Mouse (Mus musculus) C2C12 (cell line): ENCODE results near the gene Cmss1. TPM values are rescaled to one million over a fixed set of nuclear protein-coding genes. Genes with fewer than 3 reads are reported as not detected.

ENCODE experiments used
- H3K27me3 ChIP-seq: one replicate; pipeline ENCODE4 v1.6.1; 2011; ENCODE audit not compliant: control insufficient read depth, insufficient read depth, insufficient read length
- H3K36me3 ChIP-seq: one replicate; pipeline ENCODE4 v1.6.1; 2011; ENCODE audit not compliant: control insufficient read depth, insufficient read depth
- H3K4me3 ChIP-seq: one replicate; pipeline ENCODE4 v1.5.1; 2011; ENCODE audit warnings: mild to moderate bottlenecking, control low read depth; ENCODE audit not compliant: poor library complexity, insufficient read depth, severe bottlenecking
- H3K79me2 ChIP-seq: one replicate; pipeline ENCODE4 v1.6.1; 2011; ENCODE audit not compliant: control insufficient read depth, insufficient read depth
- H3K79me3 ChIP-seq: one replicate; pipeline ENCODE4 v1.6.1; 2011; ENCODE audit warnings: low read depth, control low read depth
- H3ac ChIP-seq: one replicate; pipeline ENCODE3; 2011; ENCODE audit warnings: low read depth; ENCODE audit not compliant: control insufficient read depth, insufficient read length
- CEBPB ChIP-seq: IDR thresholded peaks from one replicate; pipeline ENCODE4 v1.6.1; 2011; ENCODE audit warnings: low read depth, mild to moderate bottlenecking, control low read depth, moderate library complexity
- CTCF ChIP-seq: IDR thresholded peaks from one replicate; pipeline ENCODE4 v1.5.1; 2011; ENCODE audit not compliant: control insufficient read depth, insufficient read depth, insufficient read length
- FOSL1 ChIP-seq: IDR thresholded peaks from one replicate; pipeline ENCODE4 v1.8.0; 2011; ENCODE audit warnings: mild to moderate bottlenecking, low read length; ENCODE audit not compliant: poor library complexity, insufficient read depth, severe bottlenecking
- MAX ChIP-seq: IDR thresholded peaks from one replicate; pipeline ENCODE4 v1.6.1; 2011; ENCODE audit warnings: mild to moderate bottlenecking, control low read depth
- MYOD1 ChIP-seq: IDR thresholded peaks from one replicate; pipeline ENCODE4 v1.6.1; 2011; ENCODE audit warnings: low read depth; ENCODE audit not compliant: control insufficient read depth, insufficient read length
- MYOG ChIP-seq: IDR thresholded peaks from one replicate; pipeline ENCODE4 v1.6.1; 2011; ENCODE audit not compliant: control insufficient read depth, insufficient read length; ENCODE audit errors: extremely low read depth
- USF1 ChIP-seq: IDR thresholded peaks from one replicate; pipeline ENCODE4 v1.6.1; 2011; ENCODE audit warnings: low read depth, mild to moderate bottlenecking, control low read depth, moderate library complexity
- polyA plus RNA-seq: library from polyadenylated mRNA; unstranded; fragments of >200 nt; fragmentation: generic; extraction: Trizol; gene quantifications from one replicate; pipeline ENCODE4 v1.2.1, GENCODE M21; 2012; ENCODE audit warnings: missing spikeins

Cmss1 gene
- polyA plus RNA-seq, 1 experiment = 37.5 TPM

DNA sequence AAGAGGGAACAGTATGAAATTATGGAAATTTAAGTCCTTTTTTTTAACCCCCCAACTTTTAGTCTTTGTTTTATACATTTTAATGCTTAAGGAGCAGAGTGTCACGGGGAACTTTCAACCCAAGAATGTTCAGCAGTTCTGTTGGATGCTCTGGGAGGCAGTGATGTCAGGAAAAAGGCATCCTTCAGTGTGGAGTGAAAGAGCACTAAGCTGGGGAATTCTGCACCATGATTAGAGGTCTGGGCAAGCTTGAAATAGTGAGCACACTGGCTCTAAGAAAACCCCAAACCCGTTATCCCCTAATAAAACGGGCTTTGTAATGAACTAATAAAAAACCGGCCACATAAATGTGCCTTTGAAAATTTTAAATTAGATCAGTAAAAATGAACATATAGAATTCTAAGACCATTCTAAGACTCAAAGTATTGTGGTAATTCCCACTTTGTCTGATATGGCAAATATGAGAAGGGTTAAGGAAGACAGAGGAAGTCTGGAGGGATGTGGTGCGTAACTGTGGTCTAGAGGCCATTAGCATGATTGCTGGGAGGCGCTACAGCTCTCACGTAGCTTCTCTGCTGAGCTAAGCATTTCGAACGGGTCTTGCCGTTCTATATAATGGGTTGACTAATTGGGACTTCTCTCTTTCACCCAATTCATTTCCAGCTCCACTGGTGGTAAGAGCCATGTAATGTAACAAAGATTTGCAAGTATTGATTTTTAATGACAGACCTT lies 165.8 kb downstream of the Cmss1 start:
- no peak for TF ChIP-seq CEBPB
- no peak for TF ChIP-seq MYOG
- TF ChIP-seq MYOD1 = no peak
- TF ChIP-seq MAX = no peak
- TF ChIP-seq FOSL1 = no peak
- TF ChIP-seq CTCF = no peak
- no peak for TF ChIP-seq USF1
- Histone ChIP-seq H3ac (no peak overlapping the region), H3K27me3 (no peaks in the 10 kb centered on the region), H3K4me3 (no peak overlapping the region), H3K36me3 (no peaks in the 10 kb centered on the region), H3K79me2 (no peaks in the 10 kb centered on the region), H3K79me3 (no peaks in the 10 kb centered on the region)

DNA sequence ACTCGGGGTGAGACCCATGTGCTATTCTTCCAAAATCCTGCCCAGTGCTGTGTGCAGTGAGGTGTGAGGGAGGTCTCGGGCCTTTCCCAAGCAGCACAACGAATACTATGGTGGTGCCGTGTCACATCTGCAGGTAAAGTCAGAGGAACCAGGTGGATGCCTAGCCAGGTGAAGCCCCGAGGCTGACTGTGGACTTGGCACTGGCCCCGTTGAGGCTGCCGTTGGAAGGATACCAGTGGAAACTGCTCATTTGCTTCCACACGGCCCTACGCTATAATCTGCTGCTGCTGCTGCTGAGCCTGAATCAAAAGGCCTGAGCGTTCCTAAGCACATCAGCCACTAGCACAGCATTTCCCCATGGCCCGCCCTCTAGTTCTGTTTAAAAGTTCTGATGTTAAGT lies 167.5 kb downstream of the Cmss1 start:
- Histone ChIP-seq H3K4me3 (no peak overlapping the region), H3ac (no peak overlapping the region), H3K27me3 (no peaks in the 10 kb centered on the region), H3K79me3 (no peaks in the 10 kb centered on the region), H3K36me3 (no peaks in the 10 kb centered on the region), H3K79me2 (no peaks in the 10 kb centered on the region)
- TF ChIP-seq FOSL1 = no peak
- no peak for TF ChIP-seq MYOG
- no peak for TF ChIP-seq CTCF
- no peak for TF ChIP-seq MAX
- no peak for TF ChIP-seq CEBPB
- TF ChIP-seq MYOD1 = no peak

DNA sequence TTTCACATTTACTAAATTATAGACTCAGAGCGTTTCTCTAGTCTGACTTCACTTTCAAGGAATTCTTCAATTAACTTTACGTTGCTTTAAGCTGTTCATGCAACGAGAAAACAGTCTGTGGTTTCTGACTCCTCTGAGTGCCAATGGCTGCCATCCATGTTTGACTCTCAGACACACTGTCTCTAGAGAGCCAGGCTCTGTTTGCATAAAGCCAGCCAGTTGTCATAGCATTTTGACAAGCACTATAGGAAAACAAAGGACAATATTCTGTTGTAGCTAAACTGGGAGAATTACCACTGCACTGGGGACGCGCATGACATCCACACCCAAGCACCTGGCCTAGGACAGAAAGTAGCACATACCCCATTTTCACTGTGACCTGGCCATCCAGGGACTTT lies 168.4 kb downstream of the Cmss1 start:
- no peaks in the 10 kb centered on the region for H3K36me3 ChIP-seq
- TF ChIP-seq USF1 = no peak
- TF ChIP-seq CEBPB = no peak
- TF ChIP-seq CTCF = no peak
- no peak for TF ChIP-seq FOSL1
- no peak for TF ChIP-seq MYOG
- no peak for TF ChIP-seq MAX
- TF ChIP-seq MYOD1 = no peak
- H3K27me3 ChIP-seq = no peaks in the 10 kb centered on the region
- no peak overlapping the region for H3K4me3 ChIP-seq
- H3ac ChIP-seq = no peak overlapping the region
- H3K79me2 ChIP-seq = no peaks in the 10 kb centered on the region
- no peaks in the 10 kb centered on the region for H3K79me3 ChIP-seq

DNA sequence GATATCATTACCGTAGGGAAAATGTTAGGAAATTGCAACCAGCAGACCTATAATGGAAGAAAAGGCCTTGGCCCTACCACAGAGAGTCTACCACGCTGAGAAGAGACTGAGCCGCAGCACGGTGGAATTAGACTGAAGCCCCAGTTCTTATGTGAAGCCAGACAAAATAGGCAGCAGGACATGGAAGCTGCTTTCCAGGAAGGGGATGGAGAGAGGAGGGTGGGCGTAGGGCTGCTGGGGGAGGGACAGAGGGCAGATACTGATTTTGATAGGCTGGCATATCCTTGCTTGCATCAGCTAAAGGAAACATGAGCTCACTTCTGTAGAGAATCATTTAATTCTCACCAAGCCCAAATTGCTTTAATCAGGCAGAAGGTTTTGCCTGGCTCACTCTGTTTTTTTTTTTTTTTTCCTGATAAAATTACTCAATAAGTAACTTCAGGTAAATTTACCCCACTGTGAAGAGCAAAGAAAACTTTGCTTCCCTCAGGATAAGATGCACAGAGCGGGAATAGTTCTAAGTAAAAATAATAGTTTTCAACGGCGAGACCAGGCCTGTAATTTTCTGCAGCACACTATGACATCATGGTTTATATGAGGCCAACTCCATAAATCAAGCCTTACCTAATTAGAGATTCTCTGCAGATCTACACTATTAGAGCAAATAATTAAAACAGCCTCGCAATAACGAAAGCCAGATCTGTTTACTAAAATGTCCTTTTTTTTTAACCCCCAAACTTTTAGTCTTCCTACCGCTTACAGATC lies 169.0 kb downstream of the Cmss1 start:
- H3K79me3 ChIP-seq = no peaks in the 10 kb centered on the region
- H3K36me3 ChIP-seq = no peaks in the 10 kb centered on the region
- H3K27me3 ChIP-seq = no peaks in the 10 kb centered on the region
- no peak overlapping the region for H3ac ChIP-seq
- H3K79me2 ChIP-seq = no peaks in the 10 kb centered on the region
- H3K4me3 ChIP-seq = no peak overlapping the region
- TF ChIP-seq CTCF (no peak), CEBPB (no peak), MYOD1 (no peak), USF1 (no peak), FOSL1 (no peak), MAX (no peak), MYOG (no peak)

DNA sequence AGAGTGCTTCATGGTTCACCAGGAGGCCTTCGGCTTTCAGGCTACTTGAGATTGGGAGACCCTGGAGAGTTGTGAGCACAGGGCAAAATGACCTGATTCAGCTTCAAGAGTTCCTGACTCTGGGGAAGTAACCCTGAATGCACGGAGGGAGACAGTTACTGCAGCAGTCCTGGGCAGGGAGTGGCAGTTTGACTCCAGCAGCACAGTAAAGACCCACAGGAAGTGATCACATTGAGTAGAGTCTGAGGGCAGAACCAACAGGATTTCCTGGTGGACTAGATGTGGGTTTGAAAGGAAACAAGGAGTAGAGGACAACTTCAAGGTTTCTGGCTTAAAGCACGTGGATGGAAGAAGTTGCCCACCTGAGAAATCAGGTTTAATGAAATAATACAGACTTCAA lies 172.0 kb downstream of the Cmss1 start:
- H3K27me3 ChIP-seq = no peaks in the 10 kb centered on the region
- H3K79me2 ChIP-seq = no peaks in the 10 kb centered on the region
- TF ChIP-seq MAX (no peak), CEBPB (no peak), MYOG (no peak), FOSL1 (no peak), MYOD1 (no peak), CTCF (no peak), USF1 (no peak)
- H3K4me3 ChIP-seq = no peak overlapping the region
- H3K79me3 ChIP-seq = no peaks in the 10 kb centered on the region
- no peaks in the 10 kb centered on the region for H3K36me3 ChIP-seq
- H3ac ChIP-seq = no peak overlapping the region
